Mouse (Mus musculus): ENCODE measurements around the gene Adamts15. TPM values are rescaled to one million over a fixed set of nuclear protein-coding genes. Genes with fewer than 3 reads are reported as not detected.

Adamts15 gene
- polyA plus RNA-seq, 2 experiments, result 0.33 to 0.38 TPM

GRCm38 (mm10) chr9:30950592-30950991 is 28.3 kb upstream of the Adamts15 start:
- H3K9ac ChIP-seq (replicated peaks), result no peak overlapping the region
- H3K27me3 ChIP-seq (ENCODE audit: control insufficient read depth, insufficient read depth, low read length), result no peaks in the 10 kb centered on the region
- DNase-seq (ENCODE audit: low read depth in 3 of 3, low spot score in 3 of 3), result no peak
- no peak overlapping the region for H3K27ac ChIP-seq
- no peak for TF ChIP-seq EP300 (IDR thresholded peaks at IDR 0.05; ENCODE audit: low read depth)
- no peak for TF ChIP-seq CTCF (IDR thresholded peaks at IDR 0.05; ENCODE audit: low read depth)
- WGBS (ENCODE audit: insufficient replicate concordance), result 71% methylated on average over 4 of the region's 4 CpGs
- no peak for ATAC-seq (ENCODE audit: insufficient read depth)
- no peaks in the 10 kb centered on the region for H3K4me1 ChIP-seq (replicated peaks; ENCODE audit: control insufficient read depth in 2 of 2, insufficient read depth in 2 of 2, low read length in 1 of 2)
- H3K4me2 ChIP-seq (ENCODE audit: low read depth), result no peak overlapping the region
- H3K36me3 ChIP-seq (replicated peaks; ENCODE audit: control insufficient read depth, insufficient read depth, low read depth), result no peaks in the 10 kb centered on the region
- no peaks in the 10 kb centered on the region for H3K9me3 ChIP-seq (ENCODE audit: control insufficient read depth, low read length)
- H3K4me3 ChIP-seq (ENCODE audit: insufficient read depth in 1 of 2, low read depth in 2 of 2, low read length in 2 of 2), result no peak overlapping the region

DNA sequence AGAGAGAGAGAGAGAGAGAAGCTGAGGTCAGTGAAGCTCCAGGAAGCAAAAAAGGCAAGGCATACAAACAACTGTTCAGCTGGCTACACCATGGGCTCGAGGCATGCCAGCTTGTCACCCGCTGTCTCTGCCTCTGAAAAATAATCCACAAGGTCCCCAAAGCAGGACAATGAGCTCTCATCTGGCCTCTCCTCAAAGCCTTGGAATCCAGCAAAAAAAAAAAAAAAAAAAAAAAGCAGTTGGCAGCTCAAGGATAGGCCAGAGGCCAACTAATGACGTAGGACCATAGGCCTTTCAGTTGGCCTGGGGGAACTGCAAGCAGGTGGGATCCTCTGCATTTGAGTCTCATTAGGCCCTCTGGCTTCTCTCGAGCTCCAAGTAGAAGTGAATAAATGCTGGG is 27.7 kb upstream of the Adamts15 start:
- H3K9ac ChIP-seq (replicated peaks), result no peak overlapping the region
- H3K4me1 ChIP-seq (replicated peaks; ENCODE audit: control insufficient read depth in 2 of 2, insufficient read depth in 2 of 2, low read length in 1 of 2), result no peaks in the 10 kb centered on the region
- no peak overlapping the region for H3K4me2 ChIP-seq (ENCODE audit: low read depth)
- DNase-seq (ENCODE audit: low read depth in 3 of 3, low spot score in 3 of 3) (no peak), ATAC-seq (ENCODE audit: insufficient read depth) (no peak)
- H3K36me3 ChIP-seq (replicated peaks; ENCODE audit: control insufficient read depth, insufficient read depth, low read depth), result no peaks in the 10 kb centered on the region
- no peak overlapping the region for H3K27ac ChIP-seq
- no peaks in the 10 kb centered on the region for H3K27me3 ChIP-seq (ENCODE audit: control insufficient read depth, insufficient read depth, low read length)
- no peak for TF ChIP-seq CTCF (IDR thresholded peaks at IDR 0.05; ENCODE audit: low read depth)
- no peak for TF ChIP-seq EP300 (IDR thresholded peaks at IDR 0.05; ENCODE audit: low read depth)
- no peaks in the 10 kb centered on the region for H3K9me3 ChIP-seq (ENCODE audit: control insufficient read depth, low read length)
- WGBS (ENCODE audit: insufficient replicate concordance), result 58% methylated on average over 4 of the region's 4 CpGs
- H3K4me3 ChIP-seq (ENCODE audit: insufficient read depth in 1 of 2, low read depth in 2 of 2, low read length in 2 of 2), result no peak overlapping the region

GRCm38 (mm10) chr9:30949422-30949821 is 27.2 kb upstream of the Adamts15 start:
- Histone ChIP-seq H3K4me3 (ENCODE audit: insufficient read depth in 1 of 2, low read depth in 2 of 2, low read length in 2 of 2) (no peak overlapping the region), H3K4me1 (replicated peaks; ENCODE audit: control insufficient read depth in 2 of 2, insufficient read depth in 2 of 2, low read length in 1 of 2) (no peaks in the 10 kb centered on the region), H3K4me2 (ENCODE audit: low read depth) (no peak overlapping the region), H3K9me3 (ENCODE audit: control insufficient read depth, low read length) (no peaks in the 10 kb centered on the region), H3K9ac (replicated peaks) (no peak overlapping the region), H3K36me3 (replicated peaks; ENCODE audit: control insufficient read depth, insufficient read depth, low read depth) (no peaks in the 10 kb centered on the region), H3K27me3 (ENCODE audit: control insufficient read depth, insufficient read depth, low read length) (peaks cover 3% of the 10 kb centered on the region), H3K27ac (no peak overlapping the region)
- TF ChIP-seq CTCF (IDR thresholded peaks at IDR 0.05; ENCODE audit: low read depth) (no peak), EP300 (IDR thresholded peaks at IDR 0.05; ENCODE audit: low read depth) (no peak)
- 43% methylated on average over 3 of the region's 3 CpGs for WGBS (ENCODE audit: insufficient replicate concordance)
- no peak for ATAC-seq (ENCODE audit: insufficient read depth)
- DNase-seq (ENCODE audit: low read depth in 3 of 3, low spot score in 3 of 3), result no peak

GRCm38 (mm10) chr9:30945276-30945675 is 23.0 kb upstream of the Adamts15 start:
- H3K4me3 ChIP-seq (ENCODE audit: insufficient read depth in 1 of 2, low read depth in 2 of 2, low read length in 2 of 2), result no peak overlapping the region
- no peak for TF ChIP-seq EP300 (IDR thresholded peaks at IDR 0.05; ENCODE audit: low read depth)
- no peak for DNase-seq (ENCODE audit: low read depth in 3 of 3, low spot score in 3 of 3)
- no peaks in the 10 kb centered on the region for H3K36me3 ChIP-seq (replicated peaks; ENCODE audit: control insufficient read depth, insufficient read depth, low read depth)
- no peaks in the 10 kb centered on the region for H3K9me3 ChIP-seq (ENCODE audit: control insufficient read depth, low read length)
- H3K4me1 ChIP-seq (replicated peaks; ENCODE audit: control insufficient read depth in 2 of 2, insufficient read depth in 2 of 2, low read length in 1 of 2), result no peaks in the 10 kb centered on the region
- 38% methylated on average over 1 of the region's 1 CpGs for WGBS (ENCODE audit: insufficient replicate concordance)
- no peak overlapping the region for H3K4me2 ChIP-seq (ENCODE audit: low read depth)
- ATAC-seq (ENCODE audit: insufficient read depth), result no peak
- H3K27me3 ChIP-seq (ENCODE audit: control insufficient read depth, insufficient read depth, low read length), result peaks cover 43% of the 10 kb centered on the region
- H3K27ac ChIP-seq, result no peak overlapping the region
- H3K9ac ChIP-seq (replicated peaks), result no peak overlapping the region

DNA sequence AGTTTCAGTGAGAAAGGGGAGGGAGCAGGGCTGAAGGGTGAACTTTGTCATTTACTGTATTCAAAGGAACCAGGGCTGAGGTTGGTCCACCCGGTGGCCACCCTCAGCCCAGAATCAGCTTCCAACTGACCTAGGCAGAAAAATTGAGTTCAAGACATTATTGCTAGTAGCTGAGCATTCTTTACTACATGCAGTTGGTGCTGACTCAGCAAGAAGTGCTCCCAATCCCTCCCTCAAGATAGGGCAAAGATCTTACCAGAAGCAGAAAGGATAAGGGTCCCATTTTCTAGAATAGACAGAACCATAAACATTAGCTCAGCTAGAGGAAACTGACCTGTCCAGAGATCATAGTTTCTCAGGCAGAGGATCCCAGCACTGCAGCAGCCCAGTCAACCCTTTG is 22.0 kb upstream of the Adamts15 start:
- Histone ChIP-seq H3K4me2 (ENCODE audit: low read depth) (no peak overlapping the region), H3K36me3 (replicated peaks; ENCODE audit: control insufficient read depth, insufficient read depth, low read depth) (no peaks in the 10 kb centered on the region), H3K9me3 (ENCODE audit: control insufficient read depth, low read length) (no peaks in the 10 kb centered on the region), H3K27ac (no peak overlapping the region), H3K9ac (replicated peaks) (no peak overlapping the region), H3K4me3 (ENCODE audit: insufficient read depth in 1 of 2, low read depth in 2 of 2, low read length in 2 of 2) (no peak overlapping the region), H3K4me1 (replicated peaks; ENCODE audit: control insufficient read depth in 2 of 2, insufficient read depth in 2 of 2, low read length in 1 of 2) (no peaks in the 10 kb centered on the region), H3K27me3 (ENCODE audit: control insufficient read depth, insufficient read depth, low read length) (peaks cover 43% of the 10 kb centered on the region)
- WGBS (ENCODE audit: insufficient replicate concordance), result 30% methylated on average over 1 of the region's 1 CpGs
- TF ChIP-seq CTCF (IDR thresholded peaks at IDR 0.05; ENCODE audit: low read depth), result no peak
- DNase-seq (ENCODE audit: low read depth in 3 of 3, low spot score in 3 of 3) (no peak), ATAC-seq (ENCODE audit: insufficient read depth) (no peak)

All from liver, embryonic 14.5 days (tissue).